Mouse (Mus musculus) midbrain, embryonic 14.5 days (tissue): ENCODE data around the gene Cfap206. TPM values are rescaled to one million over a fixed set of nuclear protein-coding genes. Genes with fewer than 3 reads are reported as not detected.

Source experiments
- ATAC-seq: fragments of 200-750 bp; cut with Nextera tagmentation; 2 replicates; pipeline ENCODE4 v1.8.0; 2017; ENCODE audit warnings: moderate number of reproducible peaks, moderate library complexity; ENCODE audit not compliant: low FRiP score, low TSS enrichment
- DNase-seq: peaks from one replicate; pipeline ENCODE4 v3.0.0-alpha.2; 2015
- H3K27ac ChIP-seq: fragments of 300-500 bp; sonication (generic); replicated peaks from 2 replicates; pipeline ENCODE4 v1.5.1; 2014; ENCODE audit warnings: mild to moderate bottlenecking, low read depth, low read length, moderate library complexity
- H3K27me3 ChIP-seq: fragments of 300-500 bp; sonication (generic); 2 replicates; pipeline ENCODE4 v1.6.1; 2014; ENCODE audit warnings: low read length, control low read depth, mixed read lengths; ENCODE audit not compliant: control insufficient read depth, insufficient read depth
- H3K36me3 ChIP-seq: fragments of 300-500 bp; sonication (generic); 2 replicates; pipeline ENCODE4 v1.6.1; 2014; ENCODE audit warnings: low read length, control low read depth; ENCODE audit not compliant: control insufficient read depth, insufficient read depth
- H3K4me1 ChIP-seq: fragments of 300-500 bp; sonication (generic); 2 replicates; pipeline ENCODE4 v1.6.1; 2014; ENCODE audit warnings: mild to moderate bottlenecking, antibody characterized with exemption, low read length, control low read depth; ENCODE audit not compliant: control insufficient read depth, insufficient read depth
- H3K4me2 ChIP-seq: fragments of 300-500 bp; sonication (generic); 2 replicates; pipeline ENCODE4 v1.6.1; 2014; ENCODE audit warnings: mild to moderate bottlenecking, low read length, moderate library complexity
- H3K4me3 ChIP-seq: fragments of 300-500 bp; sonication (generic); replicated peaks from 2 replicates; pipeline ENCODE4 v1.5.1; 2014; ENCODE audit warnings: low read depth, low read length
- H3K9ac ChIP-seq: fragments of 300-500 bp; sonication (generic); replicated peaks from 2 replicates; pipeline ENCODE4 v1.6.1; 2014; ENCODE audit warnings: mild to moderate bottlenecking, low read length, moderate library complexity
- H3K9me3 ChIP-seq: fragments of 300-500 bp; sonication (generic); 2 replicates; pipeline ENCODE4 v1.6.1; 2016; ENCODE audit warnings: low read length, control low read depth, mixed read lengths; ENCODE audit not compliant: control insufficient read depth
- WGBS: fragments of 180-500 bp; shearing (Covaris S2); extraction: QIAGEN DNeasy Blood & Tissue Kit; methylation state at CpG from one replicate; pipeline ENCODE4 v1.1.7; 2014; 5-methylcytosine and 5-hydroxymethylcytosine counted together
- polyA plus RNA-seq: library from polyadenylated mRNA; unstranded; fragments of >200 nt; fragmentation: Nextera tagmentation; extraction: Ambion mirVana; gene quantifications from 2 replicates; pipeline ENCODE4 v1.2.1, GENCODE M21; 2014

The Cfap206 gene
- polyA plus RNA-seq, 1 experiment from 2014 or later = 1.7 TPM

DNA sequence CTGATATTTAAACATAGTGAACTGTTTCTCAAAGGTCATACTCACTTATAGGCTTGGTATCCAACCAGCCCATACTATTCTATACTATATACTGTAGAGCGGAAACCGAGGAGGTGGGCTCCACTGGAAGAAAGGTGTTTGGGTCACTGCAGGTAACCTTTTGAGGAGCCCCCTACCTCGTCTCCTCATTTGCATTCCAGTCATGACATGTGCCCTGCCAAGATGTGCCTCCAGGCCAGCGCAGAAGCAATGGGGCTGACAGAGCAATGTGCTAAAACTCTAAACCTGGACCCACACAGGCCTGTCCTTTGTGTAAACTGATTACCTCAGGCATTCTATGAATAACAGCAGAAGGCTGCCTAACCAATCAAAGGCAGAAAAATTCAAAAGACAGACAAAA is 5.7 kb downstream of the Cfap206 start:
- no peak overlapping the region for H3K9ac ChIP-seq
- no peak for ATAC-seq

GRCm38 (mm10) chr4:34723186-34723585 is 6.8 kb downstream of the Cfap206 start:
- 70% methylated on average over 4 of the region's 4 CpGs for WGBS
- no peak for ATAC-seq
- H3K4me2 ChIP-seq = no peak overlapping the region

More for the DNA sequence above, 5.7 kb downstream of the Cfap206 start:
- WGBS = 62% methylated on average over 4 of the region's 4 CpGs
- Histone ChIP-seq H3K4me3 (no peak overlapping the region), H3K36me3 (no peaks in the 10 kb centered on the region), H3K27me3 (no peaks in the 10 kb centered on the region), H3K4me2 (no peak overlapping the region), H3K9me3 (peaks cover 2% of the 10 kb centered on the region; the same call in 1 of the 2 replicates), H3K27ac (no peak overlapping the region), H3K4me1 (no peaks in the 10 kb centered on the region)
- no peak for DNase-seq

GRCm38 (mm10) chr4:34720127-34720895 is 9.7 kb downstream of the Cfap206 start:
- ATAC-seq = no peak
- 95% methylated on average over 7 of the region's 7 CpGs for WGBS
- no peak overlapping the region for H3K27ac ChIP-seq

More at GRCm38 (mm10) chr4:34723186-34723585, 6.8 kb downstream of the Cfap206 start:
- Histone ChIP-seq H3K27me3 (no peaks in the 10 kb centered on the region), H3K9ac (no peak overlapping the region), H3K27ac (no peak overlapping the region), H3K9me3 (peaks cover 3% of the 10 kb centered on the region; the same call in 1 of the 2 replicates), H3K4me3 (no peak overlapping the region), H3K4me1 (no peaks in the 10 kb centered on the region), H3K36me3 (no peaks in the 10 kb centered on the region)
- DNase-seq = no peak

GRCm38 (mm10) chr4:34719421-34719820 is 10.6 kb downstream of the Cfap206 start:
- Histone ChIP-seq H3K9ac (no peak overlapping the region), H3K27me3 (no peaks in the 10 kb centered on the region), H3K9me3 (peaks cover 3% of the 10 kb centered on the region; the same call in 1 of the 2 replicates), H3K27ac (no peak overlapping the region), H3K36me3 (no peaks in the 10 kb centered on the region), H3K4me2 (no peak overlapping the region), H3K4me3 (no peak overlapping the region), H3K4me1 (no peaks in the 10 kb centered on the region)
- ATAC-seq = no peak
- no peak for DNase-seq
- 97% methylated on average over 12 of the region's 12 CpGs for WGBS

More at GRCm38 (mm10) chr4:34720127-34720895, 9.7 kb downstream of the Cfap206 start:
- H3K27me3 ChIP-seq = no peaks in the 10 kb centered on the region
- H3K9ac ChIP-seq = no peak overlapping the region
- peaks cover 3% of the 10 kb centered on the region; the same call in 1 of the 2 replicates for H3K9me3 ChIP-seq
- H3K36me3 ChIP-seq = no peaks in the 10 kb centered on the region
- H3K4me3 ChIP-seq = no peak overlapping the region
- no peaks in the 10 kb centered on the region for H3K4me1 ChIP-seq
- no peak for DNase-seq
- no peak overlapping the region for H3K4me2 ChIP-seq

DNA sequence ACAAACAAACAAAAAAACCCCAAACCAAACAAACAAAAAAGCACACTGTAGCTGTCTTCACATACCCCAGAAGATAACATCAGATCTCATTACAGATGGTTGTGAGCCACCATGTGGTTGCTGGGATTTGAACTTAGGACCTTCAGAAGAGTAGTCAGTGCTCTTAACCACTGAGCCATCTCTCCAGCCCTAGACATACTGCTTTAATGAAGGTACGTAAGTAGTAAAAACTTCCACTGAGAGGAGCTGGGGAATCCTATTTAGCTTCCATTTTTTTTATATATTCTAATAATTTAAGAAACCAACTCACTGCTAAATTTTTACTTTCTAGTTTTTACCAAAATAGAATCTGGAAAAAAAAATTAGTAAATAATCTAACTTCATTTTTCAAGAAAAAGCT is 14.9 kb downstream of the Cfap206 start:
- Histone ChIP-seq H3K36me3 (no peaks in the 10 kb centered on the region), H3K4me1 (no peaks in the 10 kb centered on the region), H3K9me3 (peaks cover 3% of the 10 kb centered on the region; the same call in 1 of the 2 replicates), H3K4me3 (no peak overlapping the region), H3K4me2 (no peak overlapping the region), H3K27me3 (no peaks in the 10 kb centered on the region), H3K27ac (no peak overlapping the region), H3K9ac (no peak overlapping the region)
- 91% methylated on average over 1 of the region's 1 CpGs for WGBS
- no peak for DNase-seq
- ATAC-seq = no peak

DNA sequence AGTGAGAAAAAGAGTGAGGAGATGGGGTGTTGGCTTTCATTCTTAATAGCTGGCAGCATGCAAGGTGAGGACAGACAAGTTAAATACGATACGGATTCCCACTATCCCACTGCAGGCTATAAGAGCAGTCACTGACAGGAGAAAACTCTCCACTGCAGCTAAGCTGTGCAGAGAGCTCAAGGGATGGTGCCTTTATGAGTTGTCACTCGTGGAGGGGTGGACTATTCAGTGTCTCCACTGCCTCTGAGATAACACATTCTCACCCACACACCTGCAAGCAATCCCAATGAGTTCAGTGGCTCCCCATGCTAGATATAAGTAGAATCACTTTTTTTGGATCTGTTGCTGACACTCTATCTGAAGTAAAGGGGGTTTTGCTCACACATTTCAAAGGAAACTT is 21.9 kb downstream of the Cfap206 start:
- no peaks in the 10 kb centered on the region for H3K27me3 ChIP-seq
- H3K36me3 ChIP-seq = no peaks in the 10 kb centered on the region
- H3K9me3 ChIP-seq = no peaks in the 10 kb centered on the region
- no peak for ATAC-seq
- no peak overlapping the region for H3K4me2 ChIP-seq
- no peak for DNase-seq
- WGBS = 86% methylated on average over 3 of the region's 3 CpGs
- H3K27ac ChIP-seq = no peak overlapping the region
- H3K9ac ChIP-seq = no peak overlapping the region
- no peak overlapping the region for H3K4me3 ChIP-seq
- no peaks in the 10 kb centered on the region for H3K4me1 ChIP-seq

- ATAC-seq (no peak), DNase-seq (no peak)
- Histone ChIP-seq H3K27ac (no peak overlapping the region), H3K9me3 (no peaks in the 10 kb centered on the region), H3K4me3 (no peak overlapping the region), H3K4me2 (no peak overlapping the region), H3K9ac (no peak overlapping the region), H3K36me3 (no peaks in the 10 kb centered on the region), H3K4me1 (no peaks in the 10 kb centered on the region), H3K27me3 (no peaks in the 10 kb centered on the region)
- WGBS = 85% methylated on average over 3 of the region's 3 CpGs
Observed at GRCm38 (mm10) chr4:34707248-34707647, 22.8 kb downstream of the Cfap206 start.

GRCm38 (mm10) chr4:34703029-34703428 is 27.0 kb downstream of the Cfap206 start:
- Histone ChIP-seq H3K4me2 (no peak overlapping the region), H3K9me3 (no peaks in the 10 kb centered on the region), H3K9ac (no peak overlapping the region), H3K27ac (no peak overlapping the region), H3K36me3 (no peaks in the 10 kb centered on the region), H3K4me3 (no peak overlapping the region), H3K4me1 (no peaks in the 10 kb centered on the region), H3K27me3 (no peaks in the 10 kb centered on the region)
- 75% methylated on average over 4 of the region's 4 CpGs for WGBS
- DNase-seq (no peak), ATAC-seq (no peak)

GRCm38 (mm10) chr4:34702231-34702630 is 27.8 kb downstream of the Cfap206 start:
- Histone ChIP-seq H3K27me3 (no peaks in the 10 kb centered on the region), H3K4me2 (no peak overlapping the region), H3K36me3 (no peaks in the 10 kb centered on the region), H3K4me1 (no peaks in the 10 kb centered on the region), H3K9ac (no peak overlapping the region), H3K9me3 (no peaks in the 10 kb centered on the region), H3K4me3 (no peak overlapping the region), H3K27ac (no peak overlapping the region)
- DNase-seq (no peak), ATAC-seq (no peak)
- 98% methylated on average over 11 of the region's 11 CpGs for WGBS
